Mouse (Mus musculus) left cerebral cortex, adult 6 months (tissue): ENCODE measurements around the gene Rundc3a. TPM values are rescaled to one million over a fixed set of nuclear protein-coding genes. Genes with fewer than 3 reads are reported as not detected.

Experiments
- long read RNA-seq, 2 experiments: library from polyadenylated mRNA; unstranded; transcript quantifications; one replicate each; pipeline ENCODE4 v2.0.0; 2019 to 2020
- polyA plus RNA-seq: library from polyadenylated mRNA; unstranded; fragments of <200 nt; fragmentation: Nextera tagmentation; gene quantifications from 2 replicates; pipeline ENCODE4 v1.2.3, GENCODE M21; 2021

Rundc3a gene
- polyA plus RNA-seq, result 53.3 and 211 TPM in 2 replicates
- long read RNA-seq, experiment 1, transcript Rundc3a-201 (11 exons, 2,046 nt), result major isoform, 19 of 73 reads
- long read RNA-seq, experiment 1, partial matches to known transcripts, result 37 of 73 reads
- long read RNA-seq, experiment 1, other reads (novel, unspliced or antisense), result 12 of 73 reads
- long read RNA-seq, experiment 2, partial matches to known transcripts, result 65 of 94 reads
- long read RNA-seq, experiment 2, other reads (novel, unspliced or antisense), result 19 of 94 reads

GRCm38 (mm10) chr11:102393238-102393634 is at the start of gene Rundc3a:
Gene Rundc3a, plus strand, starts transcription at chr11:102393403.

GRCm38 (mm10) chr11:102366103-102366502 is 27.1 kb upstream of the Rundc3a start, which contains the start of gene Slc4a1:
Gene Slc4a1, minus strand, starts transcription at chr11:102366203.

GRCm38 (mm10) chr11:102407834-102408215 is 14.6 kb downstream of the Rundc3a start, which contains the start of gene Slc25a39:
Gene Slc25a39, minus strand, starts transcription at chr11:102407946.

GRCm38 (mm10) chr11:102430121-102431017 is 37.2 kb downstream of the Rundc3a start, which contains the start of gene Grn:
Gene Grn, plus strand, starts transcription at chr11:102430315.

GRCm38 (mm10) chr11:102447497-102447896 is 54.3 kb downstream of the Rundc3a start, which contains the start of gene Fam171a2:
Gene Fam171a2, minus strand, starts transcription at chr11:102447682.

Other genes starting within 250 kb of the Rundc3a start
- gene Nags, start 247.9 kb upstream of the Rundc3a start, polyA plus RNA-seq, result 0.06 TPM in 1 of 2 replicates, not detected in the other
- 35.3 and 47.1 TPM in 2 replicates for gene Tmem101, start 237.0 kb upstream of the Rundc3a start, polyA plus RNA-seq
- gene Lsm12, start 208.1 kb upstream of the Rundc3a start, polyA plus RNA-seq, result 91.0 and 105 TPM in 2 replicates
- gene G6pc3, start 203.8 kb upstream of the Rundc3a start, polyA plus RNA-seq, result 24.1 and 27.0 TPM in 2 replicates
- 47.8 and 66.9 TPM in 2 replicates for gene Hdac5, start 163.2 kb upstream of the Rundc3a start, polyA plus RNA-seq
- 1.4 and 1.6 TPM in 2 replicates for gene BC030867, start 144.5 kb upstream of the Rundc3a start, polyA plus RNA-seq
- 0.82 and 1.2 TPM in 2 replicates for gene Asb16, start 124.7 kb upstream of the Rundc3a start, polyA plus RNA-seq
- gene Tmub2, start 108.5 kb upstream of the Rundc3a start, polyA plus RNA-seq, result 81.4 and 90.6 TPM in 2 replicates
- gene Atxn7l3, start 96.8 kb upstream of the Rundc3a start, polyA plus RNA-seq, result 11.1 and 20.7 TPM in 2 replicates
- gene Ubtf, start 73.7 kb upstream of the Rundc3a start, polyA plus RNA-seq, result 42.1 and 43.3 TPM in 2 replicates
- not detected in 2 replicates for gene Slc4a1, start 27.2 kb upstream of the Rundc3a start, polyA plus RNA-seq
- 94.9 and 175 TPM in 2 replicates for gene Slc25a39, start 14.5 kb downstream of the Rundc3a start, polyA plus RNA-seq
- 38.6 and 40.3 TPM in 2 replicates for gene Grn, start 36.9 kb downstream of the Rundc3a start, polyA plus RNA-seq
- 0.67 and 7.7 TPM in 2 replicates for gene Fam171a2, start 54.3 kb downstream of the Rundc3a start, polyA plus RNA-seq
- 4.4 and 5.7 TPM in 2 replicates for gene Itga2b, start 76.7 kb downstream of the Rundc3a start, polyA plus RNA-seq
- 17.7 and 24.4 TPM in 2 replicates for gene Gpatch8, start 163.0 kb downstream of the Rundc3a start, polyA plus RNA-seq
- 10.6 and 13.2 TPM in 2 replicates for gene Gm11627, start 186.1 kb downstream of the Rundc3a start, polyA plus RNA-seq
- gene Fzd2, start 211.0 kb downstream of the Rundc3a start, polyA plus RNA-seq, result 1.3 and 1.8 TPM in 2 replicates